Mouse (Mus musculus) adipocyte (in vitro differentiated cells): ENCODE results near the gene Sv2c.

Experiments used
- DNase-seq: peaks from one replicate; pipeline ENCODE4 v3.0.0-alpha.2; 2016; ENCODE audit warnings: low spot score

The Sv2c gene

DNA sequence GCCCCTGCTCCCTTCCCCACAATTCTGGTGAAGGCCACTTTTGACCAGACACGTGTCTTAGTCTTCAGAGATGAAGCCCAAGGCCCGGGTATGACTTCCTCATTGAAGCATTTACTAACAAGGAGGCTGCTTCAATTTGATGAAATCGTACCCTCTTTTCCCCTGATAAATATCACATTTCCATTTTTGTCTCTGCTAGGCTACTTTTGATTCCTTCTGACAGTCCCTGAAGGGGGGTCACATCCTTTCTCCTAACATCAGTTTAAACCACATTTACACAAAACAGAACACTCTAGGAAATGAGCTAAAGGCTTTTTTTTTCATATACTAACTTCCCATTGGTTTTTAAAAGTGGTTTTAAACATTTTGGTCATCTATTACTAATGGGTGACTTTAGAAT is 79.6 kb downstream of the Sv2c start:
- no peak for DNase-seq

DNA sequence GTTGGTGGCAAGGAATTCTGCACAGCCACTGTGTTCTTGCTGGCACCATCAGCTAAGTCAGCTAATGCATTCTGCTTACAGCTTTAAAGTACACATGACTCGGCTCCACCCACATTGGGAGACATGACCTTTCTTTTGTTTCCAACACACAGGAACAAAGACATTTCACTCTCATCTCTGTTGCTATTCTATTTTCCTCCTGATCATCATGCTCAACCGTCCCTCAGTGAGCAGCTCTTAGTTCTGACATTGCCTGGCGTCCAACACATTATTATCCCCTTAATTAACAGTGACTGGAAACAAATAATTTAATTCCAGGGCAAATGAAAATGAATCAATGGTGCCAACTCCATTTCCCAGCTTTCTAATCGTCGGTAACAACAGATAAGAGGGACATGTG is 87.0 kb downstream of the Sv2c start:
- DNase-seq, result no peak

DNA sequence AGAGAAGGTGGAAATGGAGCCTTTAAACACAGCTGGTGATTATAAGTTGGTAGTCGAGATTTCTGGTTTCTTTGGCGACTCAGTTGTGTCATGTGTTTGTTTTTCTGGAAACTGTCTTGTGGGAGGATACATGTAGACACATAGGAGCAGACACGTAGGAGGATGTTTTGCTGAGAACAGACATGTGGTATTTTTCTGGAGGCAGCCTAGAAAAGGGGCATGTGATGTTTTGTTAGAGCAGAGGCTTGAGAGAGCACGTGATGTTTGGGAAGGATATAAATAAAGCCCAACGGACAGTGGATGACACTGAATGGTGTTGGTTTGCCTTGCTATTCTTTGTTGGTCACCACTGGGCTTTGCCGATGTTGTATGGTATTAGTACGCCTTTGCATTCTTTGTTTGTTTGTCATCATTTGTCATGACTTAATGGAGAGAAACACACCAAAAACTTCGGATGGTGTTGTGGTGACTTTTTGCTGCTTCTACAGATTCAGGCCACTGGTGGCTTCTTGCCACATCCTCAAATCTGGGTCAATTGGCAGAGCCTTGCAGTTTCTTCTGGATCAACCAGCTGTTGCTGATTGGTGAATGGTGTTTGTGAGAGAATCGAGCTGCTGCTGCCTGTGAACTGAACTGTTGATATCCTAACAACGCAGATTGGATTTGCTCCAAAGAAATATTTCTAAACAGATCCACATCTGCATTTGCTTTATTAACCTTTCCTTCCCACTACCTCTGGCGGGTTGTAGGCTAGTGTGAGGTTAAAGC is 91.9 kb downstream of the Sv2c start:
- DNase-seq, result no peak

DNA sequence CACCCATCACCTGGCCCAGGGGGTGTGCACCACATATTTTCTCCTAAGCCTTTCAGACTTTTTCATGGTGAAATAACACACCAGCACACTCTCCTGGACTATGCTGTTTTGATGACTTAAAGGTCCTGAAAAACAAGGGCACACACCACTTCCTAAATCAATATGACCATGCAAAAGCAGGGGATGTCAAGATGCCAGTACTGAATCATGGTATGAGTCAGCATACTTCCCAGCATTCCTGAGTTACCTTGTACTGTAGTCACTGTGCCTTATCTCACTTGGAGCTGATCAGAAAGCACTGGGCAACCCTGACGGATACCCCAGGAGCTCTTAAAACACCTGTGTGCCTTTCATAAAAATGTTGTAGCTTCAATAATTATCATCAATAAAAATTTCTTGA is 92.8 kb downstream of the Sv2c start:
- no peak for DNase-seq

DNA sequence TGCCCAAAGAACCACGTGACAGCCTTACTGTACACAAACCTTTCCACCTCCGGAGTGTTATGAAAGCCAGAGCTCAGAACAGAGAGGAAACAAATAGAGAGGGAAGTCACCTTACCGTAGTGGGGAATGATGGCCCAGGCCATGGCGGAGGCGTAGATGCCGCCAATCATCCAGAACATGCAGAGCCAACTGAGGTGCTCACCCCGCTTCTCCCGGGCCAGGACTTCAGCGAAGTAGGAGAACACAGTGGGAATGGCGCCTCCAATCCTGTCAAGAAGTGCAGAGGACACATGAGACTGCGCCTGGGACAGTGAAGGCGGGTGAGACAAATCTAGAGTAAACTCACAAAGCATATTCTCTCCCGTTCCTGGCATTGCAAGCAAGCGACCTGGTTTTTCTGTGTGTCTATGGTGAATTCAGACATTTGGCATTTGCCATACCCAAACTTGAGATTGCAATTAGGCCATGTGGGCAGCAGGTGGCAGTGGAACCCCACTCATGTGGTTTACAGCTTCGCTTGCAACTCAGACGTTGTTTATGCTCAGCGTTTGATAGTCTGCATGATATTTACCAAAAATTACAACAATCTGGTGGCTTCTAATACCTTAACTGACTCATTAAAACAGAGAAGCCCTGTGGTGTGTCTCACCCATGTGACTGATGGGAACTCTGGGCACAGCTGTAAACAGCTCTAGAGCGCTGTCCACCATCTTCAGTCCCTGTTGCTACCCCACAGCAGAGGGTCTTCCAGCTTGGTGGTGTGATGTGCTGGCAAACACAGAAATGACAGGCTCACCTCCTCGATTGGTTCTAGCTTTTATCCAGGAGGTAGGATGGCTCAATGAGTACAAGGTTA is 101.8 kb downstream of the Sv2c start:
- DNase-seq, result peak; percentile 14

DNA sequence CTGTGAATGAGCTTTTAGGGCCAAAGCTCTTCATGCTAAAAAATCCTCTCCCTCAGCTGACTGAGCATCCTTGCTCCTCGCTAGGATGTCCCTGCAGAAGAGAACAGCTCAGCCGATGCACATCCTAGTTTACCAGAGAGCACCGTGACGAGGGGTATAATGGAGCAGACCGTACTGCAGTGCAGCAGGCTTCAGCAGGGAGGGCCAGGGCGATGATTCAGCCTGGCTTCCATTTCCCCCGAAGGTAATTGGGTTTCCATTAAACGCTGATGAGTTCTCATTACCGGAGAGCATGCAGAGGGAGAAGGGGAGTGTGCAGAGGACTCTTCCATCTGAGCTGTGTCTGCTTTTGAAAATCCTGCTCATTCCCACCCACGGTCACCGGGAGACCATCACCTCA is 108.5 kb downstream of the Sv2c start:
- no peak for DNase-seq

DNA sequence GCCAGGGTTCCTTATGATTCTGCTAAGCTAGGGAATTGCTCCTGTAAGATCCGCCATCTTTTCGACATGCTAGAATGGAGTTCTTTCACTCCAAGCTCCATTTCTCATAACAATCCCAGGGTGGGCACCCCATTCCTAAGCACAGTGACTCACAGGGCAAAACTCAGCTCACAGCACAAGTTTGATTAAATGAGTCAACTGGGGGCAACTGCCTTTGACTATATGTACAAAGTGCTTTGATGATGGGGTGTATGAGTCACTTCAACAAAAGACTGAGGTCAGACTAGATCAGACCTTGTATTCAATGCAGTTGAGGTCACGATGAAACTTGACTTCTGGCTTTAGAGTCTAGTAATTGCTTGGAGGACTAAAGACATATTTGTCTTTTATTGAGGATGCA is 116.9 kb downstream of the Sv2c start:
- no peak for DNase-seq

DNA sequence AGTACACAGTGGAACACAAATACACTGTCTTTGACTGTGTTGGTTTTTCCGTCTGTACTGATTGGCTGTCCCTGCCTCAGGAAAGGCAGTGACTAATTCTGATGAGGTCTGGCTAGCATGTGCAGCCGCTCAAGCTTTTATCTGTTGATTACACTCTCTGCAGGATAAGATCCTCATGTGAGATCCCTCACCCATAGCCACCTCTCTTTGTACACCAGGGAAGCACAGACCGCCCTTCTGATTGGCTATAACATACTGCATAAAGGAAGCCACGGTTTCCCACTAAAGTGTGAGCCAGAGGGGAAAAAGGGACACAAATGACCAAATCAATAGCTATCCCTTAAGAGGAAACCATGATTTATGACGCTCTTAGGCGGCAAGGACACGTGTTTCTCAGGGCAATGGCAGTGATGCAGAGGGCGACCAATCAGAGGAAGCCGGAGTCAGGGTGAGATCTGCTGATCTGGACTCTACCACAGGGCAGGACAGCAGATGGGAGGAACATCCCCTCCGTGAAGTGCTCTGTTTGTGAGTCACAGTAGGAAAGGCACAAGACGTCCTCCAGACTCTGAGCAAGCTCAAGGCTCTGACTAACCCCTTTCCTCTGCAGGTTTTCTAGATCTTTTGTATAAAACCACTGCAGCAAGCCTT is 121.4 kb downstream of the Sv2c start:
- DNase-seq, result no peak

DNA sequence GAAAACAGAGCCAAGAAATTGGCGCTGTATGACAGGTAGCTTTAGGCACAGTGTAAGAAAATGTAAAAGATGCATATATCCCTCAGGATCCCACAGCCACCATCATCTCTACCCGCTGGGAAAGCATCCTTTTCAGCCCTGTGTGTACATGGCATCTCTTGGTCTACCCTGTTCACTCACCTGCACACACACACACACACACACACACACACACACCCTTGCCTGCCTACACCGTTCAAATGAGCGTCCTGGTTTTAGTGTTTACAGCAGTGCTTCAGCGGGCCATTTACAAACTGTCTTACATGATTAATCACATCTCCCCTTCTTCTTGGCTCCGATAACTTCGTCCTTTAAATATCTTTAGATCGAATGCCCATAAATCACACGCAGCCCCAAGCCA is 123.4 kb downstream of the Sv2c start:
- DNase-seq, result no peak

DNA sequence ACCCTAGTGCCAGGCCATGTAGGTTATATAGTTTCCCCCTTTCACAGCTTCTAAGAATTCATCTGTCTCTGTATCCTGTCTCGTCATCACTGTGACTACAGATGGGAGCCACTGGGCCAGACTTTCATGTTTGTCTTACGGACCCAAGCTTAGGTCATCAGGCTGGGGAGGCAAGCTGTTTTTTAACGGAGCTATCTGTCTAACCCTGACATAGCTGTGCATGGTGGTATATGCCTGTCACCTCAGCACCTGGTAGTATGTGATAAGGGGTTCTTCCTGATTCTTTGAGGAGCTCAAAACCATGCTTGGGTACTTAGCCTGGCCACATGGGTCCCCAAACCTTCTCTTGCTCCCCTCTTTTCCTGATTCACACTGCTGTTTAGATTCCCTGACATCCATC is 124.2 kb downstream of the Sv2c start:
- no peak for DNase-seq

DNA sequence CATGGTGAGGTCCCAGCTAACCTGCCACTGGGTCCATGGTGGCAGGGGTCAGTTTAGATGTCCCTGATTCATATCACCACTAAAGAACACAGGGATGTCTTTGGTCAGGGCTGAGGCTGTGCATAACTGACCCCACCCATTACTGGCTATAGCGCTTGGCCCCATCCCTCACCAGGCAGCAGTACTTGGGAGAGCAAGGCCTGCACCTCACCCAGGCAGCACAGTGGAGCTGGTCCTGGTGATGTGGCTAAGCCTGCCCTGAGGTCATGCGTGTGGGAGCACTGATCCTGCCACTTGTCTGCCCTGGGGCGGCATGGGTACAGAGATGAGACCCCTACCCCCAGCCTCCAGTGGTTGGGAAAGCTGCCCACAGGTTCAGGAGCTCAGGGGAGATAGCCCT is 128.8 kb downstream of the Sv2c start:
- no peak for DNase-seq

DNA sequence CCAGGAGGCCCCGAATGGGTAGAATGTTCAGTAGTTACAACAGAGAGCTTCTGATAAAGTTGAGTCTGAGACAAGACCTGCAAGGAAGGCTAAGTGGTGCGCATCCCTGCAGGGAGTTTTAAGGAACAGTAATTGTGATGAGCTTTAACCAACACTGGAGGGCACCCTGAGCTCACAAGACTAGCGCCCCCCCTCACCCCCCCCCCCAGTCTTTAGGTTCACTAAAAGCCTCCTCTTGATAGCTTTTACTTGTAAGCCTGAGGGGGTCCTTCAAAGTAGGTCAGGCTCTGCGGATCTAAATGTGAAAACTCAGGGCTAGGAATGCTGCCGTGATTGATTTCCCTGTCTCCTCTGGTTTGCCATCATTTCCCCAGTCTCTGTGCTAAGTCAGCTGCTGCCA is 129.9 kb downstream of the Sv2c start:
- no peak for DNase-seq

DNA sequence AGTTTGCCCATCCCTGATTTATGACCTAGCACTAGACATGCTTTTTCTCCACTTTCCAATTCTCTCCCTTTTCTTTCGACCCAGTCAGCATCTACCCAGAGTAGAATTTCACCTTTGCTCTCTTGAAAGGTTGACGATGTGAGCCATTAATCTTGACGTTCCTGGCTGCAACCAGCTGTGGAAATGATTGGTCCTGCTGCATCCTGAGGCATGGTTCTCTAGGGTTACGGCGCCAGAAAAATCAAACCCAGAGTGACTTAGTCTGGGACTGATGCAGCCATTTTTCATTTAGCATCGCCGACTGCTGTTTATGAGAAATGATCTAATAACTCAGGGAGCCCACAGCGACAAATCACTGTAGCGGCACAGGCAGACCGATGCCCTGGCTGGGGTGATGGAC is 133.0 kb downstream of the Sv2c start:
- no peak for DNase-seq

DNA sequence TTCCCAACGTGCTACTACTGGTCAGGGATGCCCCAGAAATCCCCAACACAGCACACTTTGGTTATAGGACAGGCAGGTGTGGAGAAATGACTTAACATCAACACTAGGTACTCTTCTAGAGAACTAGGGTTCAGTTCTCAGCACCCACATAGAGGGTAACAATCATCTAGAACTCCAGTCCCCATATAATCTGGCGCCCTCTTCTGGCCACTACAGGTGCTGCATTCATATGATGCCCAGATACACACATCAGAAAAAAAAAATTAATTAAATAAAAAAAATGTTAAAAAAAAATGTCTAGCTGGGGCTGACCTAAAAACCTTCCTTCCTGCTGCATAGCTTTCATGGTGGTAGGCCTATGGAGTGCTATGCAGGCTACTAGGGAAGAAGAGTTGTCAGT is 135.1 kb downstream of the Sv2c start:
- no peak for DNase-seq

DNA sequence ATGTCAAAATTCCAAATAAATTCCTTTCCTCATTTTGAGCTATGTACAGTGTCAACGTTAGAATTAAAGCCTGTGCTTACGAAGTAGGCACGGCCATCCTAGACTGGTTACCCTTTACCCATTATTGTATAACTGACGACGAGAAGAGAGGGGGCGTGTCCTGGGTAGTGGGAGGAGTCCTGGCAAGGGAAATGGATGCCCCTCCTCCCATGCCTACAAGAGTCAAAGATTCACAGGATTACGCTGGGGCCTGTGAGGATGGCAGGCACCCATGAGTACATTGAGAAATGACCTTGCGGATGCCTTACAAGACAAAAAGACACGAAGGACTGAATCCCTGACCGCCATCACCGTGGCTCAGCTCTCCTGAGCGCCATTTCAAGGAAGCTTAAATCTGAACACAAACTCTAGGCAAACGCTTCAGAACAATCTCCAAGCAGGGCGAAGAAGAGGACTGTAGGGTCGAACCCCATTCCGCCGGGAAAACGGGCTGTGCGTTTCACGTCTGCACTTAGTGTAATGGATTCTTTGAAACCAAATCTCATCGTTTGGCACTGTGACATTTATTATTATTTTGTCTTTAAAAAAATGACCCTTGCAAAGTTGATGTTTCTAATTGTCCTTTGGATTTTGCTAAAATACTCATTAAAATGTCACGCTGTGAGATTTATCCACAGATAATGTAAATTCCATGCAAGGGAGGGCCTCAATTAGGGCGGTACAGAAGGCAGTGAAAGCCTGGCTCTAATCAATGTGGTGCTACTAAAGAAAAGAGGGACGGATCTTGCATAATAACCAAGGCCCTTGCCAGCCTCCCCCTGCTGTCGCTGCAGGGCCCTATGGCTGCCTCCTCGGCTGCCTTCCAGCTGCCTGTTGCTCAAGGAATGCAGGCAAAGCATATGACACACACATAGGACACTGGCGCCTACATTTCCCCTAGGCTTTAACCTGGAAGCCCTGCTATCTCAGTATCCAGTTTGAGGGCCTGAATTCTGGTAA is 137.4 kb downstream of the Sv2c start:
- DNase-seq, result no peak

DNA sequence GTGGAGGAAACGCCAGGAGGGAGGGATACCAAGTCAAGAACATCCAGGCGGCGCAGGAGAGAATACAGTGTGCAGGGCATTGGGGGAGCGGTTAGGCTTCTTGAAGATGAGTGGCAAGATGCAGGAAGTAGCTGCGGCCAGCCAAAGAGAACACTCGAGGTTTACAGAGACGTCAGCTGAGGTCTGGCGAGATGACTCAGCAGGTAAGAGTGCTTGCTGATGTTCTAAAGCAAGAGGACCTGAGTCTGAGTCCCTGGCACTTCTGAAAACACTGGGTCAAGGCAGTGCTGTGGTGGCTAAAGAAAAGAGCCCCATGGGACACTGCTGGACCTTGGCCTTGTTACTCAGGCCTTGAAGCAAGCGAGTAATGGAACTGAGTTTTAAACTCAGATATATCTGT is 144.2 kb downstream of the Sv2c start:
- DNase-seq, result no peak

DNA sequence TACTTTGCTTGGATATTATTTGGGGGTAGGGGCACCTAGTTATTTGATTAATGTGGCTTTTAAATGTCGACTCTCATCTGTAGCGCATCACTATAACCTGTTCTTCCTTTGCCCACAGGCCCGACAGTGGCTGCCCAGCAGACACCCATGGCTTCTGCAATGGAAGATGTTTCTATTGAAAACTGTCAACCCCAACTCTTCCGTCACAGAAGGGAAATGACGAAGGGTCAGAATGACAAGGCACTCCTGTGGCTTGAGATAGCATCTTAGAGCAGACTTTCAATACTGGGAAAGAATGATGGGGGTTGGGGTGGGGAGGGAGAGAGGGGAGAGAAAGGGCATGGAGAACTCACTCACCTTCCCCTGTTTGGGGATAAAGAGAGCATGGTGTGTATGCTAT is 145.2 kb downstream of the Sv2c start:
- DNase-seq, result no peak

DNA sequence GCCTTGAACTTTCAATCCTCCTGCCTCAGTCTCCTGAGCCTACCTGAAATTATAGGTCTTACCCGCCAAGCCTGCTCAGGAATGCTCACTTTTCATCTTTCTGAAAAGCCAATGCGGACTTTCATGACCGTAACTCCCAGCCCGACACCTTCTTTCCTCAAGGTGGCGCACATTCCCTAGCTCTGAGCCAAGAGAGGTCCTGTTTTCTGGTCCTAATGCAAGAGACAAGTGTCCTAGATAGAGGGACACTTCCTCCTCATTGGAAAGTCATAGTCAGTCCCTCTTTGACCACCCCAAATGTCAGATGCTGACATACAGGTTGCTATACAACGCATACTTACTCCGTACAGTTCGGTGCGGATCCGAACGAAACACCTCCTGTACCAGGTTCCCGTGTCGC is 146.0 kb downstream of the Sv2c start:
- no peak for DNase-seq

DNA sequence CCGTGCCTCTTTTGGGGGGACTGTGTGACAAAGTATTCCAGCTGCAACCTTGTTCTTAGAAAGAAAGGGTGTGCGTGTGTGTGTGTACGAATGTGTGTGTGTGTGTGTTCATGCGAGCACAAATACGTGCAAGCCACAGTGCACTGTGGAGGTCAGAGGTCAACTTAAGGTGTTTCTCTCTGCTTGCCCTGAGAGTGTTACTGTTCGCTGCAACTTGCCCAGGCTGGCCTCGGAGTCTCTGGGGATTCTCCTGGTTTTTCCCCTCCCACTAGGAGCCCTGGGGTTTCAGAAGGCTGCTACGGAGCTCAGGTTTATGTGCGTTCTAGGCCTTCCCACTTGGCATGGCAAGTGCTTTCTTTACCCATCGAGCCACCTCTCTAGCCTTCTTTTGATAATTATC is 157.2 kb downstream of the Sv2c start:
- no peak for DNase-seq

DNA sequence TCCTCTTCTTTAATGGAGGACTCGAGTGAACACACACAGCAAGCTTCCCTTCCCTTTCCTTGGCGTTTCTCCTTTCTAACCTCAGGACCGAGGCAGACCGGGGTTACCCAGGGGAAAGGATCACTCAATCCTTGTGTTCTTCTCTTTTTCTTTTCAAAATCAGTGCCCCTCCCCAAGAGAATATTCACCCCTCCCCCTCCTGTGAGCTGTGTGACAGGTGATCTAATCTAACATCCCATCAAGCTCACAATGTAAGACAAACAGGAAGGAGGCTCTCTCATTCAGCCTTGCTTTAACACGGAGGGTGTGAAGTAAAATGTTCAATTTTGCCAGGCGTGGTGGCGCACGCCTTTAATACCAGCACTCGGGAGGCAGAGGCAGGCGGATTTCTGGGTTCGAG is 158.3 kb downstream of the Sv2c start:
- DNase-seq, result no peak

DNA sequence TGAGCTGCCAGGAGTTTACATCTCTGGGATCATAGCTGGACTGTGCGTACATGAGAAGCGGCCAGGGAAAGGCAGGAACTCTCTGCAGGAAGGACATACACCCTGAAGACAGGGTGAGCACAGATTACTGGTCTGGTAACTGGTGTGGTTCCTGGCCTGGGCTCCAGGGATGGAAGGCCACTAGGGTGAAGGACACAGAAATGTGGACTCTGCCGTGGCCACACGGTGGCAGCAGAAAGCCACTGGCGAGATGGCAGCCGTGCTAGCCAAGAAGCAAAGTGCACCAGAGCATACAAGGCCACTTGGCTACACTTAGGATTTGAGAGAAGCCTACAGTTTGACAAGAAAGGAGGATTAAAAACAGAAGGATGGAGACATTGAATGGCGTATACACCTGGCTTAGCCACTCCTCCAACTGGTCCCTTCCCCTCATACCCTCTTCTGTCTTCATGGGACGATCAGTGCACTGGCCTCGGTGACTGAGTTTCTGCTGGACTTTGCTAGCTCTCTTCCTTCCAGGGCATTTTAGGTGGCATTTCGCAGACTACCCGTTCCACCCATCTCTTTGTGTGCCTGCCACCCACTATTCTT is 158.9 kb downstream of the Sv2c start:
- peak; percentile 75 for DNase-seq
